Mouse (Mus musculus) layer of hippocampus, adult 9-10 months (tissue): Measurements from ENCODE around the gene Gcdh.

Experiments used
- DNase-seq: peaks from one replicate; pipeline ENCODE4 v3.0.0; 2022; ENCODE audit warnings: low spot score

The Gcdh gene

DNA sequence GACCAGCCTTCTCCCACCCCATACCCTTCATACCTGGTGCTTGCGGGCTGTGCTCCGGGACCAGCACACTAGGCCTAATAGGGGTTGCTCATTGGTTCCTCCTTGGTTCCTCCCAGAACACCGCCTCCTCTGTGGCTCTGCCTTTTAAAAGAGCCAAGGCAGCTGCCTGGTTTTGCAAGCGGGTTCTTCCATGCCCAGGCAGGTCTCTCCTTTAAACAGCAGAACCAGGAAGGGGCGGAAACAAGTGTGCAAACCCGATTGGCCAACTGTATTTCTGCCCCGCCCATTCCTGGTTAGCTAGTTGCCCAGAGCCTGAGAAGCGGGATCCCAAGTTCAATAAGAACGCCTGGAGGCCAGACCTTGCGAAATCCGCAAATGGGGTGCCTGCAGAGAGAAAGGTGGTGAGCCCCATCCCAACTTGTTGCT, at the start of gene Gcdh:
Gcdh (minus strand) TSS at position 213 of the 426 bp plus-strand sequence.
- DNase-seq, result peak; percentile 90

DNA sequence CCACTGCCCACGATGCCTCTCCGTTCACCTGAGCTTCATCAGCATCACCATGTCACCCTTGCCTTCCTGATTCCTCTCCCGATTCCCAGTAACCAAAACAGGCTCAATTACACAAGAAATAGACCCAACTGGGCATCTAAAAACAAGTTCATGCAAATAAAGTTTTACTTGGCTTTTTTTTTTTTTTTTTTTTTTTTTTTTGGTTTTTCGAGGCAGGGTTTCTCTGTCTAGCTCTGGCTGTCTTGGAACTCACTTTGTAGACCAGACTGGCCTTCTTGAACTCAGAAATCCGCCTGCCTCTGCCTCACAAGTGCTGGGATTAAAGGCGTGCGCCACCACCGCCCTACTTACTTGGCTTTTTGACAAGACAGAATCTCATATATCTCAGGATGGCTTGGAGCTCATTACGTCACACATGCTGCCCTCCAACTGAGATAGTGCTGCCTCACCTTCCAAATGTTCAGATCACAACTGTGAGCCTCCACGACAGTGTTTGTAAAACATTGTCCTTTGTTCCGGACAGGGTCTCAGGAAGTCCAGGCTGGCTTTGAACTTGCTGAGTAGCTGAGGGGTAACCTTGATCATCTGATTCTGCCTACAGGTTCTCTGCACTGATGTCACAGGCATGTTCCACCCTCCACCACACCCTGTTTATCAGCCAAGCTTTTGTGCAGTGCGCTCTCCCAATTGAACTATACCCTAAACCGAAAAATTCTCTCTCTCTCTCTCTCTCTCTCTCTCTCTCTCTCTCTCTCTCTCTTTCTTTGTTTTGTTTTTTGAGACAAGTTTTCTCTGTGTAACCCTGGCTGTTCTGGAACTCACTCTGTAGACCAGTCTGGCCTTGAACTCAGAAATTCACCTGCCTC, 44.1 kb upstream of the Gcdh start:
- no peak for DNase-seq

DNA sequence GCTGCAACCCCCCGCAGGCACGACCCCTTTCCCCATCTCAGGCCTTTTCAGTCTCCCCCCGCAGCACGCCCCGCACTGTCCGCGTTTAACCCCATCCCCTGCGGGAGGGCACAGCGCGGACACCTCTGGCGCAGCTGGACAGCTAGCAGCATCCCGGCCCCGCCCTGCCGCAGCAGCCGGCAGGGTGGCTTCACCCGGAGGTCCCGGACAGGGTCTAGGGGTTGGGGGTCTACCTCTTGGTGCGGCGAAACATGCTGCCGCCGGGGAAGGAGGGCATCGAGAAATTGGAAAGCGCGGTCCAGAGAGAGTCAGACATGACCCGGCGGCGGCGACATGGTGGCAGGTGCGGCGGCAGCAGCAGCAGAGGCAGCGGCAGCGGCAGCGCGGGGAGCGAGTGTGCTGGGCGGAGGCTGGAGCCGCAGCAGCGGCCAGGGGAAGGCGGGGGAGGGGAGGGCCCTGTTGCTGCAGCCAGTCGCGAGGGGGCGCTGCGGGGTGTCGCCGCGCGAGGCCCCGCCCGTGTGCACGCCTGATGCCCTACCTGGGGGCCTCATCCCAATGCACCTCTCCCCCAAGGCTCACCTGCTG, 43.3 kb upstream of the Gcdh start, which contains the start of gene Mast1:
Mast1 (minus strand) TSS at position 398 of the 585 bp plus-strand sequence.
- no peak for DNase-seq

DNA sequence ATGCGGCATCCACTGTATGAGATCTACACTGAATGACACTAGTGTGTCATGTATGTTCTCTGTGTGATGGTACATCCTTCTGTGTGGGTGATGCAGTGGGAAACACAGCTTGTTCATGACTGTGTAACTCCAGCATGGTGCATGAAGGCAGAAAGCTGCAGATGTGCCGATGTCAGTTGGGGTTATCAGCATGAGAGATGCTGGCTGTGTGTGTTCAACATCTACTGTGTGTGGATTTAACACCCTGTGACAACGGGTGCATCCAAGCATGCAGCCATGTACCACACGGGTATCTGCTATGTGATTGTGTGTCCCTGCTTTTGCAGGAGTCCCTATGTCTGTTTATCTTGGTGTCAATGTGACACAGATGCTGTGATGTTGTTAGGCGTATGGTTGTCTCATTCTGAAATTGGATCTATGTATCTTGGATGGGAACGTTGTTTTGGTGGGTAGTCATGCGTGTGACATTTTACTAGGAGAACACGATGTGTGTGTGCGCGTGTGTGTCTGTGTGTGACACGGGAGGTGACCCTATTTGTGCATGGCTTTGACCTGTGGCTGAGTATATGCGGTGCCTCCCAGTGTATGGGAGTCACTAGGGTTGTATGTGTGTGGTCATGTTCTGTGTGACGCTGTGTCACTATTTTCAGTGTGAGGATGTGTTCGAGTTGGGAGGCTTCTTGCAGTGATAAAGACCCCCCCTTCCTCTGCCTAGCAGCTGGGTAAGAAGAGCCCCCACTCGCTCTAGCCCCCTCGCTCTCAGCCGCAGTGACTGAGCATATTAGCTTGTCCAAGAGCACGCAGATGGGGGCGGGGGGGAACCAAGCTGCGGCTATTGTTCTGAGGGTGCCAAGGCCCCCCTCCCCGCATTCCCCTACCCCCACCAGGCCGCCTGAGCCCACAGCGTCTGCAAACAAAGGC, 42.6 kb upstream of the Gcdh start:
- DNase-seq, result no peak

DNA sequence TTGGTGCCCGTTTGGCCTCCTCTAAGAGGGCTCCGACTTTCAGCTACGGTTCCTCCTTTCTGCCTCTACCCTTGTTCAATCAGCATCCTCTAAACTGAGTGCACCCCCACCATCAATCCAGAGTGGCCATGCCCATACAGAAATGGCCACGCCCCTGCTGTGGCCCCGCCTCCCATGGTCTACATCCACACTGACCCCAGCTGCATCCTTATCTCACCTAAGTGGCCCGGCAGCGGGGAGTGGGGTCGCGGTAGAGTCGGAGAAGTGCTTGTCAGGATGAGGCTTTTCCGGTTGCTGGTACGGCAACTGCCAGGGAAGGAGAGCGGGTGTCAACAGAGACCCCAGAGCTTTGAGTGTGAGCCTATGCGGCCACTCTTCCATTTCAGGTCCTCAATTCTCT, 41.8 kb upstream of the Gcdh start:
- no peak for DNase-seq

DNA sequence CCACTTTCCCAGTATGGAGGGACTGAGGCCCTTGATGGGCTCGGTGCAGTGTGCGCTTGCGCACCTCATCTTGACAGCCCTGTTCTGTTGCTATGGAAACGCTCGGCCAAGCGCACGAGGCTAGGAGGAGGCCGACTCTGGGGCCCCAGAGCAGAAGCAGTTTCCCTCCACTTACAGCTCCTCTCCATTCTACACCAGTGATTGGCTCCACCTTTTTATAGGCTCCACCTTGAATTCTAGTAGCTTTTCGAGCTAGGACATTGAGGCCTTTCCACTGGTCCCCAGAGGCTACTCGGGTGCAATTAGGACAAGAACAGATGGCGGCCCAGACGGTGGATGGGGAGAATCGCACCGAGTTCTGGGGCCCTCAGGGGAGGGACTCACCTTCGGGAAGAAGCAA, 41.1 kb upstream of the Gcdh start:
- DNase-seq, result no peak

DNA sequence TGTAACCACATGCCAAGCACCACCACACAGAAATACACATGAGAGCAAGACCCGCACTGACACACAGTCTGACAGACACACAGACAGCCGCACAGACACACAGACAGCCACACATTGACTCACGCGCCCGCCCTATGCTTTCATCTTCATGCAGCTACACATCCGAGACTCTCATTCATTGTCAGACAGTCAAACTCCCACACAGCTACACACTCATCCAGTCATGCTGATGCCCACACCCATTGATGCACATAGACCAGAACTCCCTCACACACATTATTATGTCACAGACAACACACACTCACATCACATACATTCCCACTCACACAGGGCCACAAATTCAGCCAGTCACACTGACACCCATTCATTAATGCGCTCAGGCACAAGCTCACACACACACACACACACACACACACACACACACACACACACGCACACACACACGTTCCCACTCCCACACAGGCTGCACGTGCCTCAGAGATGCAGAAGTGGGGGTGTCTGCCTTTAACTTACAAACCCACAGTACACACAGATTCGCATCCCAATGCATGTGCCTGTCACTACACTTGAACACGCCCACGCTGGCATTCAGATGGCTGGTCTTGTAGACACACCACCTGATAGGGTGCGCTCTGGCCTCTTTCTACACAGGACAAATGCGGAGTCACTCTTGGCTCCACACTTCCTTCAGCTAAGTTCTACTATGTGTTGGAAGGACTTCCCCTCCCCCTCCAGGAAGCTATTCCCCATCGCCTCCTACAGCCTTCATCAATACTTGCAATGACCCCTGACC, 40.2 kb upstream of the Gcdh start:
- no peak for DNase-seq

DNA sequence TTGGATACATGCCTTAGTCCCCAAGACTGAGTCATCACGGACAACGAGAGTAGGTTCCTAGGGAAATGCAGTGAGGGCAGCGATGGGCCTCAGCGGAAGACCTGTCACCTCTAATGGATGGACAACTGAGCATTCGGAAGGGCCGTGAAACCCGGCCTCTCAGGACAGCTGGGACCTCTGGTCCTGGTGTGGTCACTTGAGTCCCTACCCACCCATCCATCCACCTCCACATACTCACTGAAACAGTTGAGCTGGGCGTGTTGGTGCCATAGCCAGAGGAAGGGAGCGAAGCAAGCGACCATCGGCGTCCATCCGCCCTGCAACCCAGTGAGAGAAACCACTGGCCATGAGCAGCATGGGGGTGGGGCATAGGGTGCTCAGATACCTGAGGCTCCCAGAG, 36.9 kb upstream of the Gcdh start:
- DNase-seq, result no peak

DNA sequence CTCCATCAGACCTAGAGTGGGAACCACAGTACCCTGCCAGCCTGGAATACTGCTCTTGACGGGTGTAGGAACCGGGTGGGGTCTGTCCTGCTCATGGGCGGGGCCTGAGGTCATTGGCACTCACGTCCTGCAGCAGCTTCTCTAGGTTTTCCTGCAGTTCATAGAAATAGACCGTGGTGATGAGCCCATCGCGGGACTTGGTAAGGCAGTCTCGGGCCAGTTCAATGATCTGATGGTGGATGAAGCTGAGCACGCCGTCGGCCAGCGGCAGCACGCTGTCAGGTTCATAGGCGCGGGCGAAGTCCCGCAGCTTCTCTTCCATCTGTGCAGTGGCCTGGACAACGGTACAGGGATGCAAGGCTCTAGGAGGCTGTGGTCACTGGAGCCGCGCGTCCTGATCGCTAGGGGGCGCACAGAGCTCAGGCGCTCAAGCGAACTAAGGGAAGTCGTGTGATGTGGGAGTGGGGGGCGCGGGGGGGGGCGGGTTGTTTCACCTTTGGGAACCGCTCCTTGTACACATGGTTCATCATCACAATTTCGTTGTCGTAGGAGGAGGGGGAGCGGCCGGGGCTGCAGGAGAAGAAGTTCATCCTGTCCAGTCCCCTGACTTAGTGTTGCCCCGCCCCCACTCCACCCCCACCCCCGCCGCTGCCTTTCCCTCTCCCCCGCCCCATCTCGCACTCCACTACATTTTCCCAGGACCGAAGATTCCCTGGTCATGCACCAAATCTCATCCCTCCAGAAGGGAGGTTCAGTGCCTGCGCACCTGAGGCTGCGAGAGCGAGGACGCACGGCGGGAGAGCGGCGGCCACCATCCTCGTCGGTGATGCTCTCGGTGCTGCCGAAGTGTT, 35.0 kb upstream of the Gcdh start:
- no peak for DNase-seq

DNA sequence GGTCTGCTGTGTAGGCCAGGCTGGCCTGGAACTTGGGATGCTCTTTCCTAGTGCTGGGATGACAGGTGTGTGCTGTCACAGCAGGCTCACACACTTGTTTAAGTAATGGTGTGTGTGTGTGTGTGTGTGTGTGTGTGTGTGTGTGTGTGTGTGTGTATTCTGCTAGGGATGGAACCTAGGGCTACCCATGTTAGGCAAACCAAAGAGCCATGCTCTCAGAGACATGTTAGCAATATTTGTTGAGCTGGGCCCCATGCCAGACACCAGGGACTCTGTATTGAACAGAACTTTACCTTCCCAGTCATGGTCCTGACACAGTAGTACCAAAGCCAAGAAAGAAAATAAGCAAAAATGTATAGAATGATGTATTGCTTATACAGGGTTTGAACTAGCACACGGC, 33.8 kb upstream of the Gcdh start:
- DNase-seq, result no peak

DNA sequence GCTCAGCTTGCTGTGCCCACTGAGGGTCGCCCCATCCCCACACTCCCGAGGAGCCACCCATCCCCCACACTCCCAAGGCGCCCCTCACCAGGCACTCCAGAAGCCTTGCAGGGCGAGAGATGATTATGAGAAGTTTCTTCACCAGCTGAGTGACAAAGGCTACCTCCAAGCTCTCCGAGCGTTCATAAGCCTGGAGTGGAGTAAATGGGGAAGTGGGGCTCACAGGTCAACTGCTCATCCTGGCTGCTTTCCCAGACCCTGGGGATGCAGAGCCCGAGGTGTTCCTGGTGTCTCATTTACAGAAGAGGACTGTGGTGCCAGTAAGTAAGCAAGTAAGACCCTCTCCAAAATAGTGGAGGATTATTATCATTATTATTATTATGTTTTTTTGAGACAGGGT, 31.8 kb upstream of the Gcdh start:
- no peak for DNase-seq

DNA sequence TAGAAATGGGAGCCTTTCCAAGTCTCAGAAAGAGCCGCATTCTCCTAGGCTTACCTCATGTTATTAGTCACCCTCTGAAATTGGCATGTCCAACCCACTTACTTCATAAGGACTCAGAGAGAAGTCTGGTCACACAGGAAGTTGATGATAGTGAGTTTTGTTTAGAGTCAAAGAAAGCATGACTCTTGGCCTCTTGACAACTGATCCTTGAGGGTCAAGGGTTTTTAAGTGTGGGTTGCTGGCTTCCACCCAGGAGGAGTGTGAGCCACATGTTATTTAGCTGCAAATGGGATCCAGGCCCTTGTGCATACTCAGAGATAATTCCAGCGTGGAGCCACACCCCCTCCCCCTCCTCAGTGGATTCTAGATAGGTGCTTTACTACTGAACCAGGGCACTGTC, 27.9 kb upstream of the Gcdh start:
- DNase-seq, result no peak

DNA sequence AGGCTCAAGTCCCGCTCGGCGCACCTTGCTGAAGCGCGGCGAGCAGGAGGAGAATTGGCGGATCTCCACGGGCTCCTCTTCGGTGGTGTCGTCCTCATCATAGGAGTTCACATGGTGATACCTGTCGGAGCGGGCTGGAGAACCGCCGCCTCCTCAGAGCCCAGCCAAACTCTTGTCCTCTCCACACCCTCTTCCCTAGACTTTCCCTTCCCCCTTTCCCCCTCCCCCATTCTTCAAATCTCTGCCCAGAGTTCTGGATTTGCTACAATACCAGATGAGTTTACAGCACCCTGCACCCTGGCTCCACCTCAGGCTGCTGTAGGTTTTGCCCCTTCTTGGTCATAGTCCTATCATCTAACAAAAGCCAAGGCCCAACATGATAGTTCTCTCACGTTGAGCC, 24.9 kb upstream of the Gcdh start:
- DNase-seq, result no peak

DNA sequence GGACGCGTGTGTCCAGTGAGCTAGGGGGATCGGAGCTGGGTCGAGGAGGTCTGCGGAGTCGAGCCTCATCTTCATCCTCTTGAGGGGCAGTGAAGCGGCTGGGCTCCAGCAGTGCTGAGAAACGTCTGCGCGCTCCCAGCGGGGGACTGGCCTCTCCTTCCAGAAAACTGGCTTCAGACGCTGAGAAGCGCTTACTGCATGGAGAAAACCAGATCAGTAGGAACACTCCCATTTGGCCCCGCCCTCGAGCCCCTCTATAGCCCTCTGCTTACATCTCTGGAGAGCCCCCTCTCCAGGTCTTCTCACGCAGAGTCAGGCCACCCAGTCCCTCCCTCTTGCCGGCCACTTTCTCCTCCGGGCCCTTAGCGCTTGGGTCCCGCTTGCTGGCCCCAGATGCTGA, 24.1 kb upstream of the Gcdh start:
- DNase-seq, result no peak

DNA sequence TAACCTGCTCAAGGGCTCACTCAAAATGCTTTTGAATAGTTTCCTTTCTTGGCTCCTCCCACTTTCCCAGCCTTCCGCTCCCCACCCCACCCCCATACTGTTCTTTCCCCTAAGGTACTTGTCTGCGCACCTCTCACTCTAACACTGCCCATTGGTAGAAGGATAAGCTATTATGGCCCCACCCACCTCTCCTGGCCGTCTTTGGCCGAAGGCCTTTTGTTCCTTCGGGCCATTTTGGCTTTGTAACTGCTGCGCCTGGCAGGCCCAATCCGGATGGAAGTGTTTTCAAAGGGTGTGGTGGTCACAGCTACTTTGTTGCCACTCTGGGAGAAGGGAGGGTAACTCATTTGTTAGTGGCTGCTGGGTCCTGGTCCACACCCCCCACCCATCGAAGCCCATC, 21.5 kb upstream of the Gcdh start:
- no peak for DNase-seq

DNA sequence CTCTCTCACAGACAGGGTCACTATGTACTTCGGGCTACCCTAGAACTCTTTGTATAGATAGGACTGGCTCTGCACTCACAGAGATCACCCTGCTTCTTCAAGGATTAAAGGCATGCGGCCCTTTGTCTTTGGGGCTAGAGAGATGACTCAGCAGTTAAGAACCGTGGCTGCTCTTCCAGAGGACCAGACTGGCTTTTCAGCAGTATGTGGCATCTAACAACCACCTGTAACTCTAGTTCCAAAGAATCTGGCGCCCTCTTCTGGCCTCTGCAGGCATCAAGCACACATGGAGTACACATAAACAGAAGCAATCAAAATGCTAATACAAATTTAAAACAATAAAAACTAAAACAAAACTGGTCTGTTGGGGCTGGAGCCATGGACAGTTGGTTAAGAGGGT, 20.2 kb upstream of the Gcdh start:
- no peak for DNase-seq

DNA sequence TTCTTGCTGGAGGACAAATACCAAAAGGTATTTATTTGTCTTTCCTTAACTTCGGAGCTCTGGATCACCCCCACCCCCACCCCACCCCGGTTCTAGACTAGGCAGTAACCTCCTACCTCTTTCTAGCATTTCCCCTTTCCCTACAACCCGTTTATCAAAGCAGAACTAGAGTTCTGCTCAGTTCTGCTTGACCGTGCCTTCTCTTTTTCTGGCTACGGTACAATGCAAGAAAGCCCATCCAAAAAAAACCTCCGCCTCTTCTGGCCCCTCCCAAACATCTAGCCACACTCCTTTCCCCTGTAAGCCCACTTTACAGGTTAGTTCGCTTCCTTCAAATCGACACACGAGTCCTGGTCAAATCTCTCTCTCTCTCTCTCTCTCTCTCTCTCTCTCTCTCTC, 19.8 kb upstream of the Gcdh start:
- no peak for DNase-seq

DNA sequence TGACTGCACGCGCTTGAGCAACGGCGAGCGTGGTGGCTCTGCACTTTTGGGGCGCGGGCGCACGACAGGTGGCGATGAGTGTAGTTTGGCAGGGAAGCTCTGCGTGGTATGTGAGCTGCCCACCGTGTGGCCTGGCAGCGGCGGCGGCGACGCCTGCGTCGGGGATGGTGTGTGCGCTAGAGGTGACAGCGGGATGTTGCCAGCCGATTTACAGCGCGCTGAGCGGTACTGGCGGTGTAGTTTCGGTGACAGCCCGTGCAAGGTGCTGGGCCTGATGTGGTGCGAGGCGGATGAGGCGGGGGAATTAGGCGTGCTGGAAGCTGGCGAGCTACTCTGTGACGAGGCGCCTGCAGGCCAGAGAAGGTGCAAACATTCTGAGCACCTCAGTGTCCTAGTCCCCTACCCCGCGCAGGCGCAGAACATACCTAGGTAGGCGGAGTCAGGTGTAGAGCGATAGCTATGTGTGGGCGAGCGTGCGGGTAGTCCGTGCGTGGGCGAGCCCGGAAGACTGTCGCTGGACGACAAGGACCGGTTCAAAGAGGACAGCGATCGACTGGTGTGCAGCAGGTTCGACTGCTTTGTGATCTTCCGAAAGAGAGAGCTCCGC, 19.3 kb upstream of the Gcdh start:
- no peak for DNase-seq

DNA sequence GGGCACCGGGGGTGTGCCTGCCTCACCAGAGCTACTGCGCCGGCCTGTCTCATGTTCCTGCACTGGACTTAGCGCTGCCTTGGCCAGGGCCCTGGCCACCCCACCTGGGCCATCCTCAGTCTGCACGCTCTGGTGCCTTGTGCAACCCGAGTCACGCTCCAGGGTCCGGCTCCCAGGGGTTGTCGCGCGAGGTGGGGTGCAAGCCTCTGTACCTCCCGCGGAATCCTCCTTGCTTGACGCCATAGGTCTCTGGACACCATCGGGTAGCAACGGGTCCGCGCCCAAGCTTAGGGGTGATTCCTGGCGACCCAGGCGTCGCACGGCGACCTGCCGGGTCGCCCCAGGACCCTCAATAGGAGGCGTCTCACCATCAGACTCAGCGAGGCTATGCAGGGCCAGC, 18.7 kb upstream of the Gcdh start:
- DNase-seq, result no peak

DNA sequence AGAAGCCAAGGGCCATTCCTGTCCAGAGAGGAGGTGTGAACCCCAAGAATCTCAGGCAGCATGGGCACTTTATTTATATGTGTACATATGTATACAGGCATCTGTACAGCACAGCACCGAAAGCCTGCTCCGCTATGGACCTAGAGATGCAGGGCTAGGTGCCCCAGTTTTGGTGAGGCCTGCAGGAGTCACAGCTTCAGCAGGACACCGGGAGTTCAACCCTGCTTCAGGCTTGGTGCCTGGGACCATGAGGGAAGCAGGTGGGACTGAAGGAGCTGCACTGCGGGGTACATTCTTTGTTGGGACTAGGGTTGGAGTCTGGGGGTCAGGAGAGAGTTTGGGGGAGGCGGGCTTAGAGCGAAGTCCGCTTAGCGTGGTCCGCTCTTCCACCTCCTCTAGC, 18.1 kb upstream of the Gcdh start:
- DNase-seq, result no peak

DNA sequence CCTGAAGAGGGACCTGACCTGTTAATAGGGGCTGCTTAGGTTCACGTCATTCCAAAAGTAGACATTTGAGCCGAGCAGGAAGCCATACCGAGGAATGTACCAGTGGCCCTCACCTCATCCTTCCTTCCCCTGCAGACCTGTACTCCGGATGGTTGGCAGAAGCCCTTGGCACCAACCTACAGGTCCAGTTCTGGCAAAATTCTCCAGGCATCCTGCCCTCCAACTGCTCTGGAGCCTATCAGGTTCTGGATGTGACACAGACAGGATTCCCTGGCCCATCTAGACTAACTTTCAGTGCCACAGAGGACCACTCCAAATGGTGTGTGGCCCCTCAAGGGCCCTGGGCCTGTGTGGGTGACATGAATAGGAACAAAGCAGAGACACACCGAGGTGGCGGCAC, 16.8 kb upstream of the Gcdh start:
- no peak for DNase-seq
